Mouse (Mus musculus) lung, postnatal 0 days (tissue): ENCODE results near the gene Cda.
"Not testable (repeated sequence)": the region's sequence is repeated elsewhere in the genome, so short reads cannot be mapped to it uniquely, and the experiment has no call there.

Experiments
- CTCF ChIP-seq: IDR thresholded peaks from 2 replicates; pipeline ENCODE4 v1.5.1; 2016; ENCODE audit warnings: antibody characterized with exemption, mild to moderate bottlenecking
- EP300 ChIP-seq: IDR thresholded peaks from 2 replicates; pipeline ENCODE4 v1.6.1; 2016; ENCODE audit warnings: antibody characterized with exemption, mild to moderate bottlenecking, control low read depth

DNA sequence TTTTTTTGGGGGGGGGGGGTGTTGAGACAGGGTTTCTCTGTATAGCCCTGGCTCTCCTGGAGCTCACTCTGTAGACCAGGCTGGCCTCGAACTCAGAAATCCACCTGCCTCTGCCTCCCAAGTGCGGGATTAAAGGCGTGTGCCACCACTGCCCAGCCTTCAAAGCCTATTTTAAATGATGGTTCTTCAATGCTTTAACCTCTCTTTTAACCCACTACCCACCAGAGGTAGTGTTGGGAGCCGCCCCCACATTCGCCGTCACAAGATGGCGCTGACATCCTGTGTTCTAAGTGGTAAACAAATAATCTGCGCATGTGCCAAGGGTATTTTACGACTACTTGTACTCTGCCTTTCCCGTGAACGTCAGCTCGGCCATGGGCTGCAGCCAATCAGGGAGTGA lies 40.6 kb downstream of the Cda start:
- not testable (repeated sequence) for TF ChIP-seq EP300, CTCF
